Comparison of ENCODE assay signal across 18 mouse cellular contexts in the genomic region with DNA sequence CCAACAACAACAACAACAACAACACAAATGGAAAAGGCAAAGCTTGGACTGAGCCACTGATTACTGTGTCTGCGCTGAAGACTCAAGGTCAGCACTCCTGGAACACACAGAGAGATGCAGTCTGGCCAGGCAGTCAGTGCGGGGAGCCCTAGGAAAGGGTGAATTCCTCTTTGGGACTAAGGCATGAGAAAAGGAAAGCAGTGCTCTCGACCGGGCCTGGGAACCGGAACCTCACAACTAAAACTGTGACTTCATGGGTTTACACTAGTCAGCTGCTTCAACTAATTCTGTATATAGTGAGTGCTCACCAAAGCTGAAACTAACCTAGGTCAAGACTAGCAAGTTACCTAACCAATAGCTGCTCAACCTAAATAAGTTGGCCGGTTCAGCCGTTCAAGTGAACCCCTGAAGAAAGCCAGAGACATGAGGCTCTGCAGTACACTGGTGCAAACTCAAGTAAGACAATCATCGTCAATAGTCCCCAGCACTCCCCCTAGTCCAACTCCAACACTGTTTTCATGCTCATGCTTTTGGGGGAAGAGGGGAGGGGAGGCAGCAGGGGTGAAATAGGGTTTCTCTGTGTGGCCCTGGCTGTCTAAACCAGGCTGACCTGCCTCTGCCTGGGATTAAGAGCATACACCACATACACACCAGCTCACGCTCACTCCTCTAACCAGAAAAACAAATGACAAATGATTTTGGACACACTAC. TPM values are rescaled to one million over a fixed set of nuclear protein-coding genes. Genes with fewer than 3 reads are reported as not detected.
DNase-seq lines count a peak whose midpoint lies in the region; ATAC-seq and TF ChIP-seq lines count a peak whose summit lies in the region.
"Had no signal": no experiment of that assay in that cellular context is flagged by ENCODE, and none has a peak within 500 bp of the region (broad histone marks: within the 10 kb centered on the region; RNA-seq: fewer than 3 reads in every experiment).

No protein-coding gene starts in this region.

- TF ChIP-seq POLR2A in liver, adult 2 months (IDR thresholded peaks at IDR 0.05; ENCODE audit: extremely low read depth, insufficient read depth, low read length) = no peak
- TF ChIP-seq POLR2A in CH12.LX (IDR thresholded peaks at IDR 0.05; ENCODE audit: low read depth, low read length) = no peak
- no peak for TF ChIP-seq POLR2A in cortical plate, adult 2 months (IDR thresholded peaks at IDR 0.05; ENCODE audit: extremely low read depth, insufficient read depth, low read length)

- TF ChIP-seq CTCF in liver, adult 2 months (IDR thresholded peaks at IDR 0.05; ENCODE audit: low read depth, low read length) = no peak
- no peak for TF ChIP-seq CTCF in liver, postnatal 0 days (IDR thresholded peaks at IDR 0.05; ENCODE audit: low read depth)
- no peak for TF ChIP-seq CTCF in CH12.LX (conservative IDR thresholded peaks at IDR 0.05 in 1 of 2, IDR thresholded peaks at IDR 0.05 in 1 of 2; ENCODE audit: low read depth in 2 of 2, low read length in 2 of 2)
- no peak for TF ChIP-seq CTCF in cortical plate, adult 2 months (IDR thresholded peaks at IDR 0.05; ENCODE audit: extremely low read depth, insufficient read depth, low read length)
- no peak for TF ChIP-seq CTCF in stomach, postnatal 0 days (IDR thresholded peaks at IDR 0.05; ENCODE audit: low read depth)

- H3K4me3 ChIP-seq in liver, adult 2 months (ENCODE audit: insufficient read depth, low read depth, low read length) = no peak overlapping the region
- no peak overlapping the region for H3K4me3 ChIP-seq in liver, postnatal 0 days (ENCODE audit: low read depth, low read length)
- peak overlapping the region in 2 of 3 experiments; percentile 39 to 43 for H3K4me3 ChIP-seq in CH12.LX (replicated peaks in 1 of 3; ENCODE audit: low read depth in 2 of 3, low read length in 2 of 3, poor library complexity in 1 of 3)
- no peak overlapping the region for H3K4me3 ChIP-seq in cortical plate, adult 2 months (ENCODE audit: insufficient read depth, low read length)
- no peak overlapping the region for H3K4me3 ChIP-seq in stomach, postnatal 0 days (ENCODE audit: low read depth, low read length)
- no peak overlapping the region for H3K4me3 ChIP-seq in intestine, embryonic 16.5 days (ENCODE audit: low read length)
- H3K4me3 ChIP-seq: embryonic facial prominence, embryonic 12.5 days; forebrain, embryonic 15.5 days; hindbrain, embryonic 15.5 days; midbrain, embryonic 12.5 days had no signal

- peaks cover 14% of the 10 kb centered on the region for H3K79me2 ChIP-seq in liver, adult 2 months (ENCODE audit: control insufficient read depth, insufficient read depth, low read length)
- H3K79me2 ChIP-seq in CH12.LX (replicated peaks; ENCODE audit: control insufficient read depth, extremely low read depth, insufficient read depth, poor library complexity, severe bottlenecking) = peaks cover 79% of the 10 kb centered on the region

- TF ChIP-seq EP300 in liver, postnatal 0 days (IDR thresholded peaks at IDR 0.05; ENCODE audit: low read depth) = no peak
- TF ChIP-seq EP300 in CH12.LX (IDR thresholded peaks at IDR 0.05; ENCODE audit: low read length) = no peak
- TF ChIP-seq EP300 in stomach, postnatal 0 days (optimal IDR thresholded peaks at IDR 0.05) = no peak

- H3K27me3 ChIP-seq in liver, adult 2 months (ENCODE audit: control insufficient read depth, insufficient read depth, low read length) = no peaks in the 10 kb centered on the region
- H3K27me3 ChIP-seq in liver, postnatal 0 days (ENCODE audit: insufficient read depth, low read length) = no peaks in the 10 kb centered on the region
- no peaks in the 10 kb centered on the region for H3K27me3 ChIP-seq in CH12.LX (replicated peaks)
- H3K27me3 ChIP-seq in stomach, postnatal 0 days (ENCODE audit: control insufficient read depth, insufficient read depth, low read length) = no peaks in the 10 kb centered on the region
- H3K27me3 ChIP-seq in intestine, embryonic 16.5 days (replicated peaks; ENCODE audit: control insufficient read depth, insufficient read depth, low read length) = no peaks in the 10 kb centered on the region
- H3K27me3 ChIP-seq: embryonic facial prominence, embryonic 12.5 days; forebrain, embryonic 15.5 days; hindbrain, embryonic 15.5 days; midbrain, embryonic 12.5 days had no signal

- H3K4me2 ChIP-seq in liver, postnatal 0 days (ENCODE audit: low read depth, low read length) = no peak overlapping the region
- peak overlapping the region; percentile 84 for H3K4me2 ChIP-seq in CH12.LX (ENCODE audit: insufficient read depth, low read depth, poor library complexity, severe bottlenecking)
- no peak overlapping the region for H3K4me2 ChIP-seq in stomach, postnatal 0 days (replicated peaks; ENCODE audit: low read depth)
- H3K4me2 ChIP-seq in intestine, embryonic 16.5 days (ENCODE audit: low read depth, low read length) = no peak overlapping the region
- H3K4me2 ChIP-seq: embryonic facial prominence, embryonic 12.5 days; forebrain, embryonic 15.5 days; hindbrain, embryonic 15.5 days; midbrain, embryonic 12.5 days had no signal

- H3K27ac ChIP-seq in liver, adult 2 months (replicated peaks; ENCODE audit: insufficient read depth, low read depth, low read length) = peak overlapping the region; percentile 34; the same call in 1 of the 2 replicates
- no peak overlapping the region for H3K27ac ChIP-seq in liver, postnatal 0 days (ENCODE audit: low read depth)
- H3K27ac ChIP-seq in CH12.LX (ENCODE audit: insufficient read depth, low read depth) = peak overlapping the region; percentile 55
- H3K27ac ChIP-seq in cortical plate, adult 2 months (ENCODE audit: insufficient read depth, low read length) = peak overlapping the region; percentile 81; the same call in 1 of the 2 replicates
- no peak overlapping the region for H3K27ac ChIP-seq in stomach, postnatal 0 days (replicated peaks)
- no peak overlapping the region for H3K27ac ChIP-seq in intestine, embryonic 16.5 days (ENCODE audit: low read length)
- H3K27ac ChIP-seq: embryonic facial prominence, embryonic 12.5 days; forebrain, embryonic 15.5 days; hindbrain, embryonic 15.5 days; midbrain, embryonic 12.5 days had no signal

- peak; percentile 40 for DNase-seq in adrenal gland, postnatal 10 days
- DNase-seq in adrenal gland, postnatal 4 days (ENCODE audit: low spot score in 2 of 2) = no peak
- no peak for DNase-seq in liver, adult 2 months (ENCODE audit: extremely low read depth, low read depth, low spot score)
- no peak for DNase-seq in liver, postnatal 0 days
- no peak for DNase-seq in CH12.LX (ENCODE audit: extremely low read depth)
- DNase-seq in stomach, postnatal 0 days (ENCODE audit: low spot score) = no peak
- DNase-seq: cerebellum, adult 18-20 months; cerebellum, postnatal 36 days; kidney, postnatal 36 days; lung, adult 2 months; right cerebral cortex, adult 18-20 months had no signal

- H3K36me3 ChIP-seq in liver, adult 2 months (ENCODE audit: control insufficient read depth, insufficient read depth, low read length) = no peaks in the 10 kb centered on the region
- H3K36me3 ChIP-seq in liver, postnatal 0 days (replicated peaks; ENCODE audit: insufficient read depth, low read length) = no peaks in the 10 kb centered on the region
- peaks cover 2 to 26% of the 10 kb centered on the region in 2 experiments for H3K36me3 ChIP-seq in CH12.LX (replicated peaks in 1 of 2; ENCODE audit: control insufficient read depth in 1 of 2, insufficient read depth in 1 of 2, low read length in 1 of 2)
- H3K36me3 ChIP-seq in stomach, postnatal 0 days (ENCODE audit: control insufficient read depth, insufficient read depth, low read length) = no peaks in the 10 kb centered on the region
- no peaks in the 10 kb centered on the region for H3K36me3 ChIP-seq in intestine, embryonic 16.5 days (ENCODE audit: control insufficient read depth, insufficient read depth, low read length)
- H3K36me3 ChIP-seq: embryonic facial prominence, embryonic 12.5 days; forebrain, embryonic 15.5 days; hindbrain, embryonic 15.5 days; midbrain, embryonic 12.5 days had no signal

- in situ Hi-C loops in CH12.LX (cut with MboI; ENCODE audit: low pct_ligation_motif_present, low pct_unique_long_range_greater_than_20kb, low sequenced_read_pairs) = no loop called here

- no peak for TF ChIP-seq RAD21 in CH12.LX (IDR thresholded peaks at IDR 0.05; ENCODE audit: low read depth, low read length)

- WGBS in liver, adult 2 months = 85% methylated on average over 9 of the region's 9 CpGs
- WGBS in liver, postnatal 0 days (ENCODE audit: insufficient replicate concordance) = 87% methylated on average over 9 of the region's 9 CpGs
- WGBS in stomach, postnatal 0 days = 87% methylated on average over 9 of the region's 9 CpGs
- WGBS in intestine, embryonic 16.5 days = 89% methylated on average over 9 of the region's 9 CpGs

- H3K9ac ChIP-seq in liver, adult 2 months (ENCODE audit: low read depth, low read length) = no peak overlapping the region
- H3K9ac ChIP-seq in liver, postnatal 0 days (replicated peaks) = no peak overlapping the region
- H3K9ac ChIP-seq in CH12.LX (ENCODE audit: insufficient read depth, low read depth) = peak overlapping the region; percentile 46; the same call in 1 of the 2 replicates
- H3K9ac ChIP-seq in stomach, postnatal 0 days (ENCODE audit: low read length) = no peak overlapping the region
- no peak overlapping the region for H3K9ac ChIP-seq in intestine, embryonic 16.5 days (ENCODE audit: low read depth, low read length)
- H3K9ac ChIP-seq: embryonic facial prominence, embryonic 12.5 days; forebrain, embryonic 15.5 days; hindbrain, embryonic 15.5 days; midbrain, embryonic 12.5 days had no signal

- ATAC-seq in liver, postnatal 0 days = no peak
- ATAC-seq in stomach, postnatal 0 days (ENCODE audit: low FRiP score, low TSS enrichment) = no peak
- no peak for ATAC-seq in intestine, embryonic 16.5 days
- ATAC-seq: forebrain, embryonic 15.5 days; intestine, postnatal 0 days had no signal

- dilution Hi-C loops in CH12.LX (cut with MboI; ENCODE audit: extremely low pct_ligation_motif_present, extremely low pct_unique_long_range_greater_than_20kb, low sequenced_read_pairs) = no loop called here

- peaks cover 3% of the 10 kb centered on the region; the same call in 1 of the 2 replicates for H3K4me1 ChIP-seq in liver, adult 2 months (ENCODE audit: control insufficient read depth, insufficient read depth, low read length)
- peaks cover 11% of the 10 kb centered on the region for H3K4me1 ChIP-seq in liver, postnatal 0 days (ENCODE audit: insufficient read depth)
- H3K4me1 ChIP-seq in CH12.LX (ENCODE audit: control insufficient read depth in 1 of 2, insufficient read depth in 2 of 2) = peaks cover 6 to 41% of the 10 kb centered on the region in 2 experiments; a peak in 2 of 4 replicates
- H3K4me1 ChIP-seq in cortical plate, adult 2 months (ENCODE audit: control insufficient read depth, insufficient read depth, low read length) = peaks cover 1% of the 10 kb centered on the region; the same call in 1 of the 2 replicates
- no peaks in the 10 kb centered on the region for H3K4me1 ChIP-seq in stomach, postnatal 0 days (replicated peaks; ENCODE audit: control insufficient read depth, insufficient read depth)
- 0 out of 2 replicates have a peak, but pooled peaks cover 3% of the 10 kb centered on the region for H3K4me1 ChIP-seq in intestine, embryonic 16.5 days (ENCODE audit: control insufficient read depth, insufficient read depth, low read length)
- H3K4me1 ChIP-seq: embryonic facial prominence, embryonic 12.5 days had no signal

- no peaks in the 10 kb centered on the region for H3K9me3 ChIP-seq in liver, postnatal 0 days (ENCODE audit: low read length)
- H3K9me3 ChIP-seq in CH12.LX (replicated peaks; ENCODE audit: low read length) = no peaks in the 10 kb centered on the region
- no peaks in the 10 kb centered on the region for H3K9me3 ChIP-seq in stomach, postnatal 0 days (ENCODE audit: control insufficient read depth, low read length)
- H3K9me3 ChIP-seq in intestine, embryonic 16.5 days (ENCODE audit: control insufficient read depth, low read length) = no peaks in the 10 kb centered on the region
- H3K9me3 ChIP-seq: embryonic facial prominence, embryonic 12.5 days; forebrain, embryonic 15.5 days; hindbrain, embryonic 15.5 days; midbrain, embryonic 12.5 days had no signal

RNA-seq across cellular contexts. Expression of gene Adam17, which starts 4.9 kb away (rescaled TPM):
- total RNA-seq in adrenal gland, postnatal 10 days (2021) = 10 to 100 TPM; 48.0 to 53.1 TPM
- 10 to 100 TPM; 48.9 to 57.0 TPM for total RNA-seq in adrenal gland, postnatal 4 days (2021)
- total RNA-seq in liver, adult 2 months (2014; rRNA removed) = 14.7 and 16.7 TPM in 2 replicates
- polyA plus RNA-seq in liver, adult 2 months (2012; rRNA removed) = 9.5 and 10.5 TPM in 2 replicates
- polyA plus RNA-seq in liver, postnatal 0 days (2015; fragmentation: Nextera tagmentation; extraction: Ambion mirVana) = 8.1 and 9.9 TPM in 2 replicates
- total RNA-seq in CH12.LX (2012; rRNA removed) (47.3 and 47.5 TPM in 2 replicates), CH12.LX (2014; rRNA removed) (60.1 and 63.5 TPM in 2 replicates)
- 39.2 and 50.1 TPM in 2 replicates for polyA plus RNA-seq in CH12.LX (2012; ENCODE audit: insufficient read length, low read depth)
- polyA plus RNA-seq in cortical plate, adult 2 months (2012; rRNA removed) = 15.2 and 16.3 TPM in 2 replicates
- polyA plus RNA-seq in stomach, postnatal 0 days (2015; fragmentation: Nextera tagmentation; extraction: Ambion mirVana) = 16.2 and 16.9 TPM in 2 replicates
- 27.6 and 28.4 TPM in 2 replicates for polyA plus RNA-seq in intestine, embryonic 16.5 days (2015; fragmentation: Nextera tagmentation; extraction: Ambion mirVana)

RNA-seq across cellular contexts. Expression of gene Ywhaq, which starts 48.9 kb away (rescaled TPM):
- total RNA-seq in adrenal gland, postnatal 10 days (2021) = 100 to 1,000 TPM; 236 to 242 TPM
- 100 to 1,000 TPM; 268 to 301 TPM for total RNA-seq in adrenal gland, postnatal 4 days (2021)
- total RNA-seq in liver, adult 2 months (2014; rRNA removed) = 78.0 and 81.4 TPM in 2 replicates
- 25.7 and 33.4 TPM in 2 replicates for polyA plus RNA-seq in liver, adult 2 months (2012; rRNA removed)
- 116 and 120 TPM in 2 replicates for polyA plus RNA-seq in liver, postnatal 0 days (2015; fragmentation: Nextera tagmentation; extraction: Ambion mirVana)
- total RNA-seq in CH12.LX (2012; rRNA removed) (217 and 253 TPM in 2 replicates), CH12.LX (2014; rRNA removed) (392 and 409 TPM in 2 replicates)
- polyA plus RNA-seq in CH12.LX (2012; ENCODE audit: insufficient read length, low read depth) = 207 and 234 TPM in 2 replicates
- polyA plus RNA-seq in cortical plate, adult 2 months (2012; rRNA removed) = 330 and 331 TPM in 2 replicates
- polyA plus RNA-seq in stomach, postnatal 0 days (2015; fragmentation: Nextera tagmentation; extraction: Ambion mirVana) = 371 and 384 TPM in 2 replicates
- 497 and 562 TPM in 2 replicates for polyA plus RNA-seq in intestine, embryonic 16.5 days (2015; fragmentation: Nextera tagmentation; extraction: Ambion mirVana)

RNA-seq across cellular contexts. Expression of gene Iah1, which starts 52.3 kb away (rescaled TPM):
- 10 to 100 TPM; 73.4 to 86.9 TPM for total RNA-seq in adrenal gland, postnatal 10 days (2021)
- total RNA-seq in adrenal gland, postnatal 4 days (2021) = 10 to 100 TPM; 59.1 to 61.7 TPM
- total RNA-seq in liver, adult 2 months (2014; rRNA removed) = 258 and 346 TPM in 2 replicates
- polyA plus RNA-seq in liver, adult 2 months (2012; rRNA removed) = 330 and 339 TPM in 2 replicates
- 64.7 and 65.3 TPM in 2 replicates for polyA plus RNA-seq in liver, postnatal 0 days (2015; fragmentation: Nextera tagmentation; extraction: Ambion mirVana)
- total RNA-seq in CH12.LX (2012; rRNA removed) (64.8 and 126 TPM in 2 replicates), CH12.LX (2014; rRNA removed) (105 and 106 TPM in 2 replicates)
- 55.1 and 62.2 TPM in 2 replicates for polyA plus RNA-seq in CH12.LX (2012; ENCODE audit: insufficient read length, low read depth)
- polyA plus RNA-seq in cortical plate, adult 2 months (2012; rRNA removed) = 24.3 and 26.3 TPM in 2 replicates
- polyA plus RNA-seq in stomach, postnatal 0 days (2015; fragmentation: Nextera tagmentation; extraction: Ambion mirVana) = 43.1 and 45.1 TPM in 2 replicates
- 82.5 and 92.3 TPM in 2 replicates for polyA plus RNA-seq in intestine, embryonic 16.5 days (2015; fragmentation: Nextera tagmentation; extraction: Ambion mirVana)

Comparison
In these comparisons a context has a peak if more than half of its experiments do, and no peak if none do; other contexts are left out.
1. H3K27ac ChIP-seq: peak in liver, adult 2 months (single experiment), CH12.LX (single experiment) and cortical plate, adult 2 months (single experiment); none in liver, postnatal 0 days (single experiment), stomach, postnatal 0 days (single experiment) and intestine, embryonic 16.5 days (single experiment).
2. H3K4me3 ChIP-seq: peak in CH12.LX (2 of 3); none in liver, adult 2 months (single experiment), liver, postnatal 0 days (single experiment), cortical plate, adult 2 months (single experiment), stomach, postnatal 0 days (single experiment) and intestine, embryonic 16.5 days (single experiment).